Mouse (Mus musculus) embryonic facial prominence, embryonic 12.5 days (tissue): ENCODE results near the gene Prtn3. TPM values are rescaled to one million over a fixed set of nuclear protein-coding genes. Genes with fewer than 3 reads are reported as not detected.

ENCODE experiments used
- ATAC-seq: fragments of 200-750 bp; cut with Nextera tagmentation; 2 replicates; pipeline ENCODE4 v1.8.0; 2017; ENCODE audit not compliant: insufficient number of reproducible peaks, insufficient read depth, low FRiP score, low TSS enrichment
- H3K27ac ChIP-seq: fragments of 300-500 bp; sonication (generic); 2 replicates; pipeline ENCODE4 v1.5.1; 2016; ENCODE audit warnings: mild to moderate bottlenecking
- H3K27me3 ChIP-seq: fragments of 300-500 bp; sonication (generic); 2 replicates; pipeline ENCODE4 v1.6.1; 2016; ENCODE audit warnings: mild to moderate bottlenecking, moderate library complexity
- H3K36me3 ChIP-seq: fragments of 300-500 bp; sonication (generic); 2 replicates; pipeline ENCODE4 v1.6.1; 2016; ENCODE audit warnings: mild to moderate bottlenecking
- H3K4me1 ChIP-seq: fragments of 300-500 bp; sonication (generic); 2 replicates; pipeline ENCODE4 v1.6.1; 2016
- H3K4me2 ChIP-seq: fragments of 300-500 bp; sonication (generic); replicated peaks from 2 replicates; pipeline ENCODE4 v1.6.1; 2016; ENCODE audit warnings: mild to moderate bottlenecking, moderate library complexity
- H3K4me3 ChIP-seq: fragments of 300-500 bp; sonication (generic); 2 replicates; pipeline ENCODE4 v1.5.1; 2016; ENCODE audit warnings: mild to moderate bottlenecking
- H3K9ac ChIP-seq: fragments of 300-500 bp; sonication (generic); 2 replicates; pipeline ENCODE4 v1.6.1; 2016; ENCODE audit warnings: mild to moderate bottlenecking, moderate library complexity
- H3K9me3 ChIP-seq: fragments of 300-500 bp; sonication (generic); 2 replicates; pipeline ENCODE4 v1.6.1; 2016; ENCODE audit warnings: mild to moderate bottlenecking, moderate library complexity
- WGBS: fragments of 180-500 bp; shearing (Covaris S2); methylation state at CpG from one replicate; pipeline ENCODE4 v1.1.7; 2016; 5-methylcytosine and 5-hydroxymethylcytosine counted together
- polyA plus RNA-seq: library from polyadenylated mRNA; unstranded; fragments of >200 nt; fragmentation: Nextera tagmentation; extraction: Ambion mirVana; gene quantifications from 2 replicates; pipeline ENCODE4 v1.2.1, GENCODE M21; 2016

Prtn3 gene
- polyA plus RNA-seq, 1 experiment from 2014 or later = 11.3 TPM

DNA sequence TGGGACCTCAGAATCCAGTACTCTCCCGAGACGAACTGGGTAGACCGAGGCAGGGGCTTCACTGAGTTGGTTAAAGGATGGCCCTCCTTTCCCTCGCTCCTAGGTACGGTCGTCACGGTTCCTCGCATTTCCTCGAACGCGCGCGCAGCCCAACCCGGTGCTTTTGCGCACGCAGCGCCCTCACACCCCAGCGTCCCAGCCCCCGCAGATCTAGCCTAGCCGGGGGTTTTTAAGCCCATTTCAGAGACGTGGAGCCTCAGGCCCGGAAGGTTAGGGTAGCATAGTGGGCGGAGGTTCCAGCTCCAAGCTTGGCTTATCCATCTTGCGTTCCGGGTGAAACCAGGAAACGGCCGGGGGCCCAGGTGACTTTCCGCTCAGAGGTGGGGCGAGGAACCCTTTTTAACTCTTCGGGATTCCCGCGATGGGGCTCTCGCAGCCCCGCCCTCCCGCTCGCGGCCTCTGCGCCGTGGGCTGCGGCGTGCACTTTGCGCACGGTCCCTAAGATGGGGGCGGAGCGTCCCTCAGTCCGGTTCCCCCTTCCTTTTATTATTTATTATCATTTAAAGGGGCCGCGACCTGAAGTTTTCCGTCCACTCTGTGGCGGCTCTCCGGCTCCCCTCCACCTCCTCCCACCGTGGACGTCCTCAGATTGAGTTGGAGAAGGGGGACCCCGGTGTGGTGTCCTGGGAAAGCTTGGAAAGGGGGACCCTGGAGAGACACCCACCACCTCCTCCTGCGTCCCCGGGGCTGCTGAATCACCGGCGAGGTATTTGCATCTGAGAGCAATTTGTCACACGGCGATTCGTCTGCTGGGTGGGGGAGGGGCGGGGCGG is 52.4 kb downstream of the Prtn3 start, which contains the start of gene Arid3a:
Gene Arid3a (plus strand): TSS at position 553 of the 833 bp plus-strand sequence.
- peaks cover 12% of the 10 kb centered on the region for H3K36me3 ChIP-seq
- H3K4me3 ChIP-seq = peak within 1 kb of the TSS; percentile 96
- H3K9me3 ChIP-seq = no peaks in the 10 kb centered on the region
- H3K9ac ChIP-seq = peak within 1 kb of the TSS; percentile 91
- under 1% methylated on average over 63 of the region's 63 CpGs for WGBS
- H3K27me3 ChIP-seq = peaks cover 20% of the 10 kb centered on the region
- ATAC-seq = peak; percentile 54
- H3K27ac ChIP-seq = peak within 1 kb of the TSS; percentile 97
- peaks cover 34% of the 10 kb centered on the region for H3K4me1 ChIP-seq
- peak within 1 kb of the TSS; percentile 86 for H3K4me2 ChIP-seq

DNA sequence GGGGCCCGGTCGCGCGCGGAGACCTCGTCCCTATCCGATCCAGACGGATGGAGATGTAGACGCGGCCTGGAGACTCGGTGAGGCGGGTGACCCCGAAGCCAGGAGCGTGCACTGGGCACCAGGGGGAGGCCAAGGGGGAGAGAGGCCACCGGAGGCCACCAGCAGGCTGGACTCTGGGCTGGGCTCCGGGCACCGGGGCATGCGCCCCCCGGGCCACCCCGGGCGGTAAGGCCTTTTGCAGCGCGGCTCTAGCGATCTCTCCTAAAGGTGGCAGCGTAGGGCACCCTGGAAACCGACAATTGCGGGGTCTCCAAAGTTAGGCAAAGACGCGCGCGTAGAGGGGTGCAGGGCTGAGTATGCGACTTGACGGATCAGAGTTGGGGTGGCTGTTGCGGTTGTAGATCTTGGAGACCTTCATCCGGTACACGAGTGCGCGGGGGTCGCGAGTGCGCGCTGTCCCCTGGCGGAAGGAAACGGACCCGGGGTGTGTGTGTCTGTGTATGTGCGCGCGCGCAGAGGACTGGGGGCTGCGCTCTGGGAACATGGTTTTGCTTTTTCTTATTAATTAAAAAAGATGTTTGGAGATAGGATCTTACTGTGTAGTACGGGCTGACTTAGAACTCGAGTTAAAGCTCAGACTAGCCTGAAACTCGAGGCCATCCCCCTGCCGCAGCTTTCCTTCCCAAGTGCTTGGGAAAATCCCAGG is 53.2 kb downstream of the Prtn3 start:
- Histone ChIP-seq H3K4me3 (peak overlapping the region; percentile 96), H3K4me1 (peaks cover 41% of the 10 kb centered on the region), H3K4me2 (peak overlapping the region; percentile 86), H3K27me3 (peaks cover 12% of the 10 kb centered on the region), H3K9me3 (no peaks in the 10 kb centered on the region), H3K27ac (peak overlapping the region; percentile 97), H3K9ac (peak overlapping the region; percentile 91), H3K36me3 (peaks cover 20% of the 10 kb centered on the region)
- ATAC-seq = peak; percentile 6; the same call in 1 of the 2 replicates
- under 1% methylated on average over 54 of the region's 54 CpGs for WGBS

DNA sequence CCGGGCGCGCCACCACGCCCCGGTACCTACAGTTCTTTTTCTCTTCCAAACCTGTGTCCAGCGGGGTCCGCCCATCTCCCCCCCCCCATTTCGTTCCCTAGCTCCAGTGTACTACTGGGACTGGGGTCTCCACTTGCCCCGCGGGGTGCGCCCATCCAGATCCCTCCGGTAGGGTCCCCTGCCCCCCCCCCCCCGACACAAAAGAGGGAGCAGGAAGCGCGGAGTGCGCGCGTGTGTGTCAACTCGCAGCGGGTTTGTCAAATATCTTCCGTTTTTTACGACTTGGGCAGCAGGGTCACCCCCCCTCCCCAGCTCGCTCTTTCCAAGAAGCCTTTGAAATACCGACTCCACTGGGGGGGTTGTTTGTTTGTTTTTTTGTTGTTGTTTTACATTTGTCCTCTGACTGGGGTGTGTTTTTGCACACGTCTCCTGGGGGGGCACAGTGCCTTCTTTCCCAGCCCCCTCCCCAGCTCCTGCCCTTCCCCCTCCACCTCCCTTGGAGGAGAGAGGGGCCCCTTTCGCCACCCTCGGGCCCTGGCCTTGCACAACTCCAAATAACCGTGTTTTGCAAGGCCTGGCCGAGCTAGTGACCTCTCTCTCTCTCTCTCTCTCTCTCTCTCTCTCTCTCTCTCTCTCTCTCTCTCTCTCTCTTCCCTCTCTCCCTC is 53.9 kb downstream of the Prtn3 start:
- peaks cover 48% of the 10 kb centered on the region for H3K4me1 ChIP-seq
- peaks cover 27% of the 10 kb centered on the region for H3K36me3 ChIP-seq
- peak overlapping the region; percentile 91 for H3K9ac ChIP-seq
- no peaks in the 10 kb centered on the region for H3K9me3 ChIP-seq
- peak overlapping the region; percentile 96 for H3K4me3 ChIP-seq
- H3K27me3 ChIP-seq = peaks cover 5% of the 10 kb centered on the region
- WGBS = 0% methylated on average over 29 of the region's 29 CpGs
- H3K27ac ChIP-seq = peak overlapping the region; percentile 97
- H3K4me2 ChIP-seq = peak overlapping the region; percentile 86
- ATAC-seq = no peak

DNA sequence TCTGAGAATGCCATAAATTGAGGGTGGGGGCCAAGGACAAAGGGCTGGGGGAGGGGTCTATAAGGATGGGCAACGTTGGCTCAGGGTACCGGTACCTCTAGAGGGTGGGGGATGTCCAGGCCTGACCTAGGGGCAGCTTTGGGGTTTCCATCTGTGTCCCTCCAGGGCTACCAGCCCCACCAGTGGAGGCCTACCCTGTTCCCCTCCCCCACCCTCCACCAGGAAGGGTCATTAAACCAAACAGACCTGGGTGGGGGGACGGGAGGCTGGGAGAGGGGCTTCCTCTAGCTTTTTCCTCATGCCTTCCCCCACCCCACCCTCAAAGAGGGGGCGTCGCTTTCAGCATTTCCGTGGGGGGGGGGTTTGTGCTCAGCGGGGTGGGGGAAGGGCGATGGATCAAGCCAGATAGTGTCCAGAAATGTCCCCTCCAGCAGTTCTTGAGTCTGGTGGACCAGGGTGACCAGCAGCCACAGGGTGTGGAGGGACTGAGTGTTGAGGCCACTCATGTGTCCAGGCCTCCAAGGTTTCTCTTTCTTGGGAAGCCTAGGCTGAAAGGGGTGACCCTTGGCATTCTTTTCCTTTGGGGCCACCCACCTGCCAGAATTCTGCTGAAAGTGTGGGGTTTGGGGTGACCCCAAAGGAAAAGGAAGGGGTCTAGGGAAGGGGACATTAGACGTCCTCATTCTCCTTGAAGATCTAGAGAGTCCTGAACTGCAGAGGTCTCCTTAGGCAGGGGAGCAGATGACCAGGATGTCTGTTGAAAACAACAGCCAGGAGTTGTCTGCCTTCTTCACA is 54.8 kb downstream of the Prtn3 start:
- Histone ChIP-seq H3K9ac (peak overlapping the region; percentile 91; the same call in 1 of the 2 replicates), H3K27me3 (no peaks in the 10 kb centered on the region; the same call in 1 of the 2 replicates), H3K4me1 (peaks cover 56% of the 10 kb centered on the region), H3K4me2 (peak overlapping the region; percentile 86), H3K36me3 (peaks cover 32% of the 10 kb centered on the region), H3K9me3 (no peaks in the 10 kb centered on the region), H3K27ac (peak overlapping the region; percentile 97), H3K4me3 (peak overlapping the region; percentile 96)
- 13% methylated on average over 9 of the region's 9 CpGs for WGBS
- ATAC-seq = no peak

DNA sequence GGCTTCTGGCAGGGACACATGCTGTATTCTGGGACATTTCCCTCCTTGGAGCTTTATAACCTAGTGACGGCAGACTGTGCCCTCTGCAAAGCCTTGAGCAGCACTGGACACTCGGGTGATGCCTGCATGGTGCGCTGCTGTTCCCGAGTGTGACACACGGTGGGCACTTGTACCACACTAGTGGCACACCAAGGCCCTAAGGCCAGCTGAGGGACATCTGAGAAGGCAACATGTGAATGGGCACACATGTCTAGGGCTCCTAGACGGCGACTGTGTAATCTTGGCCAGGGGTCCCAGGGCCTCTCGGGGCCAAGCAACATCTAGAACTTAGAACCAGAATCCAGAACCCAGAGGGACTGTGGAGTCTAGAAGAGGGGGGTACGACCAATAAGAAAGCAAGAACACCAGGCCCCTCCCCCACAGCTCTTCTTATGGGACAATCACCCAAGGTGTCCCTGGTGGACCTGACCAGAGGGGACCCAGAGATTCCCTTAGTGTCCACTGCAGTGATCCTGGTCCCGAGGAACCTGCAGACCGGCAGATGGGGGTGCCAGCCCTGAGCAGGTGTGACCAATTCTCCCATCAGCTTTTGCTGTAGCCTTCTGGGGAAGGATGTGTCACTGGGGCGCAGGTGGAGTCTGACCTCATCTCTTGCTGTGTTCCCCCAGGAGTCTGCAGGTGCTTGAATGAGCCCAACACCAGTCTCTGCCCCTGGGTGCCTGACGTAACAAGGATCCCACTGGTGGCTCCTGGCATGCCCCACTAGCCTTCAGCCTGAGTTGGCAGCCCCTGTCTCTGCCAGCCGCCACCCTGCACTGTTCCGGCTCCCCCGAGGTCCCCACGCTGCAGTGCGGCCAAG is 55.9 kb downstream of the Prtn3 start:
- no peaks in the 10 kb centered on the region for H3K9me3 ChIP-seq
- 88% methylated on average over 18 of the region's 18 CpGs for WGBS
- H3K4me1 ChIP-seq = peaks cover 53% of the 10 kb centered on the region
- H3K9ac ChIP-seq = 0 out of 2 replicates have a peak overlapping the region, but pooled peaks have one; percentile 7
- peaks cover 38% of the 10 kb centered on the region for H3K36me3 ChIP-seq
- H3K4me2 ChIP-seq = no peak overlapping the region
- H3K27ac ChIP-seq = 0 out of 2 replicates have a peak overlapping the region, but pooled peaks have one; percentile 97
- ATAC-seq = no peak
- H3K27me3 ChIP-seq = no peaks in the 10 kb centered on the region
- no peak overlapping the region for H3K4me3 ChIP-seq

DNA sequence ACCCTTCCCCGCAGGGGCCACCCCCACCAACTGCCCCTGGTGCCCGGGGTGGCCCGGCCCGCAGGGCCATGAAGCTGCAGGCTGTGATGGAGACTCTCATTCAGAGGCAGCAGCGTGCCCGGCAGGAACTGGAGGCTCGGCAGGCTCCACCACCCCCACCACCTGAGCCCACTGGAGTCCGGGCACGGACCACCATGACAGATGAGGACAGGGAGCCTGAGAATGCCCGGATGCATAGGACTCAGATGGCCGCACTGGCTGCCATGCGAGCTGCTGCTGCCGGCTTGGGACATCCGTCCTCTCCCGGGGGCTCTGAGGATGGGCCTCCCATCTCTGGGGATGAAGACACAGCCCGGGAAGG is 56.5 kb downstream of the Prtn3 start:
- Histone ChIP-seq H3K27ac (no peak overlapping the region), H3K9ac (0 out of 2 replicates have a peak overlapping the region, but pooled peaks have one; percentile 7), H3K36me3 (peaks cover 38% of the 10 kb centered on the region), H3K4me1 (peaks cover 49% of the 10 kb centered on the region), H3K9me3 (no peaks in the 10 kb centered on the region), H3K4me2 (no peak overlapping the region), H3K27me3 (no peaks in the 10 kb centered on the region), H3K4me3 (no peak overlapping the region)
- 87% methylated on average over 16 of the region's 16 CpGs for WGBS
- no peak for ATAC-seq

DNA sequence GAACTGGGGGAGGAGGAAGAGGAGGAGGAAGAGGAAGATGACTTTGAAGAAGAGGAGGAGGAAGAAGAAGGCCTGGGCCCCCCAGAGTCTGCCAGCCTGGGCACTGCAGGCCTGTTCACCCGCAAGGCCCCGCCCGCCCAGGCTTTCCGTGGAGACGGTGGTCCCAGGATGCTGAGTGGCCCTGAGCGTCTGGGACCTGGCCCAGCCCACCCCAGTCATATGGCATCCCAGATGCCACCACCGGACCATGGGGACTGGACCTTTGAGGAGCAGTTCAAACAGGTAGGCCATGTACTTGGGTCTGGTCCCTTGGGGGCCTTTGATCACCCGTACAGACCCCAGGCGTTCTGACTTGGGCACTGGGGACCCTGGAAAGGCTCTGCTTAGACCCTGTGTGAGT is 57.5 kb downstream of the Prtn3 start:
- no peak overlapping the region for H3K9ac ChIP-seq
- WGBS = 79% methylated on average over 9 of the region's 9 CpGs

DNA sequence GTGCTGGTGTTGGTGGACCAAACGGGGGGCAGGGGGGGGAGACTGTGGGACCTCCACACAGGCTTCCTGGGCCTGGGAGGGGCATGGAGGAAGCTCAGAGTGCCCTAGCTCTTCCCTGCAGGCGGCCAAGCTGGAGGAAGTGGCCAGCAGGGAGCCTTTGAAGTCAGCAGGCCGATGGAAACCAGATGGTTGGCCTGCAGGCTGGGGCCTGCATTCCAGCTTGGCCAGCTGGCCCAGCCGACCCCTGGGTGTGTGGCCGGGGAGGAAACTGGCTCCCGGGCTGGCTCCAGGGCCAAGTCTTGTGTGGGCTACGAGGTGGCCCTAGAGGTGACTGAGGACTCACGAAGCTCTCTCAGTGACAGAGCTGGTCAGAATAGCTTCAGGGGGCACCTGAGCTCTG is 58.5 kb downstream of the Prtn3 start:
- H3K36me3 ChIP-seq = peaks cover 57% of the 10 kb centered on the region
- H3K27ac ChIP-seq = peak overlapping the region; percentile 70
- peaks cover 54% of the 10 kb centered on the region for H3K4me1 ChIP-seq
- H3K27me3 ChIP-seq = no peaks in the 10 kb centered on the region
- H3K9ac ChIP-seq = no peak overlapping the region; the same call in 1 of the 2 replicates
- no peak overlapping the region for H3K4me3 ChIP-seq
- peak overlapping the region; percentile 15; the same call in 1 of the 2 replicates for H3K4me2 ChIP-seq
- ATAC-seq = no peak
- no peaks in the 10 kb centered on the region for H3K9me3 ChIP-seq
- 9% methylated on average over 8 of the region's 8 CpGs for WGBS

More for the DNA sequence above, 57.5 kb downstream of the Prtn3 start:
- no peaks in the 10 kb centered on the region for H3K27me3 ChIP-seq
- ATAC-seq = no peak
- H3K9me3 ChIP-seq = no peaks in the 10 kb centered on the region
- H3K4me1 ChIP-seq = peaks cover 48% of the 10 kb centered on the region
- peaks cover 47% of the 10 kb centered on the region for H3K36me3 ChIP-seq
- 0 out of 2 replicates have a peak overlapping the region, but pooled peaks have one; percentile 0 for H3K4me3 ChIP-seq
- H3K4me2 ChIP-seq = no peak overlapping the region
- H3K27ac ChIP-seq = peak overlapping the region; percentile 70
